Mouse (Mus musculus) lung, embryonic 14.5 days (tissue): ENCODE measurements at regions not wholly inside any gene's neighbourhood (a gene's known extent, or its start where the extent isn't known, plus 50 kb on each side); places are given as distances from the start of the nearest gene placed in this dataset.

Experiments used
- ATAC-seq: fragments of 200-750 bp; cut with Nextera tagmentation; 2 replicates; pipeline ENCODE4 v1.8.0; 2017; ENCODE audit warnings: mild to moderate bottlenecking, moderate TSS enrichment, moderate library complexity; ENCODE audit not compliant: insufficient read depth
- DNase-seq: peaks from one replicate; pipeline ENCODE4 v3.0.0-alpha.2; 2015
- H3K27ac ChIP-seq: fragments of 300-500 bp; sonication (generic); 2 replicates; pipeline ENCODE4 v1.5.1; 2014; ENCODE audit warnings: low read depth, mild to moderate bottlenecking, moderate library complexity
- H3K27me3 ChIP-seq: fragments of 300-500 bp; sonication (generic); 2 replicates; pipeline ENCODE4 v1.6.1; 2014; ENCODE audit warnings: low read length, control low read depth; ENCODE audit not compliant: insufficient read depth
- H3K36me3 ChIP-seq: fragments of 300-500 bp; sonication (generic); 2 replicates; pipeline ENCODE4 v1.6.1; 2014; ENCODE audit warnings: control low read depth; ENCODE audit not compliant: insufficient read depth
- H3K4me1 ChIP-seq: fragments of 300-500 bp; sonication (generic); 2 replicates; pipeline ENCODE4 v1.6.1; 2014; ENCODE audit warnings: antibody characterized with exemption, control low read depth; ENCODE audit not compliant: insufficient read depth
- H3K4me2 ChIP-seq: fragments of 300-500 bp; sonication (generic); 2 replicates; pipeline ENCODE4 v1.6.1; 2014; ENCODE audit warnings: mild to moderate bottlenecking
- H3K4me3 ChIP-seq: fragments of 300-500 bp; sonication (generic); 2 replicates; pipeline ENCODE4 v1.5.1; 2014; ENCODE audit warnings: low read depth, low read length
- H3K9ac ChIP-seq: fragments of 300-500 bp; sonication (generic); 2 replicates; pipeline ENCODE4 v1.6.1; 2014
- H3K9me3 ChIP-seq: fragments of 300-500 bp; sonication (generic); 2 replicates; pipeline ENCODE4 v1.6.1; 2016; ENCODE audit warnings: low read depth, low read length, control low read depth
- CTCF ChIP-seq: IDR thresholded peaks from 2 replicates; pipeline ENCODE4 v1.5.1; 2016; ENCODE audit warnings: antibody characterized with exemption, low read depth
- WGBS: fragments of 180-500 bp; shearing (Covaris S2); extraction: QIAGEN DNeasy Blood & Tissue Kit; methylation state at CpG from one replicate; pipeline ENCODE4 v1.1.7; 2014; 5-methylcytosine and 5-hydroxymethylcytosine counted together

DNA sequence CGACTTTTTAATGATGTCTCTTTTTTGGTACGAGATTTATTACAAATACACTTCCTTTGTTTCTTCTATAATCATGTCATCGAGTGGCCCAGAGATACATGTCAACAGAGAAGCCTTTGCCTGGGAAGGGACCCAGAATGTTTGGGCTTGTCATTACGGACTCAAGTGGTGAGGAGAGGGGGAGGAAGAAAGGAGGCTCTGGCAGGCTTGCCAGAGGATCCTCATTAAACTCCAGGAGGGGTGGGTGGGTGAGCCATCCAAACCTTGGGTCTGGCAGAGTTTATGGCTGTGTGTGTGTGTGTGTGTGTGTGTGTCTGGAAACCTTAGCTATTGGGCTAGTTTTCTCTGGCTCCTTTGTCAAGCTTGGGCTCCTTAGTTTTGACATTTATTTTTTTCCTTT lies 204.3 kb downstream of the 1500009L16Rik start:
- Histone ChIP-seq H3K27ac (peak overlapping the region; percentile 56), H3K4me2 (no peak overlapping the region), H3K9ac (no peak overlapping the region), H3K4me1 (peaks cover 6% of the 10 kb centered on the region; the same call in 1 of the 2 replicates), H3K27me3 (no peaks in the 10 kb centered on the region), H3K36me3 (no peaks in the 10 kb centered on the region), H3K9me3 (no peaks in the 10 kb centered on the region), H3K4me3 (no peak overlapping the region)
- ATAC-seq = peak; percentile 83
- TF ChIP-seq CTCF = no peak
- WGBS = 32% methylated on average over 4 of the region's 4 CpGs
- peak; percentile 70 for DNase-seq

DNA sequence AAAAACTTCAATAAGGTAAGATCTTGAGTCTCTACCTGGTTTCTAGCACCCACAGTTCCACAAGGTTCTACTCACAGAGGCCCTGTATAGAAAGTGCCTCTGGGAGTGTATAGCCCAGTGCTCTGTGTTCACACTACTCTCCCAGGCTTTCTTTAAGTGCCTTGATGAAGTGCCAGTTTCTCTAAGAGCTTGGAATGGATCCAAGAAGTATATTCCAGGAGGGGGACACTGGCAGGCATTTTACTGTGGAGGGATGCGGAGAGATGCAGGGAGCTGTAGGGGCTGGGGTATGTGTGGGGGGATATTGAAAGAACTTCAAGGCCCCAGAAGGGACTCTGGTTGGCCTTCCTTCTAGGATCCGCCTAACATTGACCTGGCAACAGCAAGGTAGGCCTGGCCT lies 204.9 kb downstream of the 1500009L16Rik start:
- H3K4me1 ChIP-seq = peaks cover 6% of the 10 kb centered on the region; the same call in 1 of the 2 replicates
- peak; percentile 84 for DNase-seq
- no peak overlapping the region for H3K4me3 ChIP-seq
- H3K27me3 ChIP-seq = no peaks in the 10 kb centered on the region
- no peak for TF ChIP-seq CTCF
- no peak overlapping the region for H3K4me2 ChIP-seq
- no peaks in the 10 kb centered on the region for H3K36me3 ChIP-seq
- peak; percentile 82 for ATAC-seq
- H3K9ac ChIP-seq = 0 out of 2 replicates have a peak overlapping the region, but pooled peaks have one; percentile 10
- peak overlapping the region; percentile 56 for H3K27ac ChIP-seq
- no peaks in the 10 kb centered on the region for H3K9me3 ChIP-seq
- 53% methylated on average over 2 of the region's 2 CpGs for WGBS

DNA sequence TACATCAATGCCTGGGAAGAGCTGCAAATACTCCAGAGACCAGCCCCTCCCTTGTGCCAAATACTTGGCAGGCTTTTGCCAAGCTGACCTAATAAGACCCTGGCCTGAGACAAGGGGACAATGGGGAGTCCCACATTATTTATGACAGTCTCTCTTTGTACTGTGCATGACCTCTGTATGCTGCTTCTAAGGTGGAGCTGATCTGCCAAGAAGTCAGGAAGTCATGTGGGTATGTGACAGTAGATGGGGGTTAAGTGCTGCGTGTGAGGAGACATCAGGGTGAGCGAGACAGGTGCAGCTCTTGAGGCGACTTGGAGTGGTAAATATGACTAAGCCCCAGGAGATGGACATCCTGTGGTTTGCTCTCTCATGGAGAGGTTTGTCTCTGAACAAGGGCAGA lies 209.1 kb downstream of the 1500009L16Rik start:
- Histone ChIP-seq H3K27me3 (no peaks in the 10 kb centered on the region), H3K4me1 (peaks cover 6% of the 10 kb centered on the region; the same call in 1 of the 2 replicates), H3K4me3 (no peak overlapping the region), H3K36me3 (no peaks in the 10 kb centered on the region), H3K9me3 (no peaks in the 10 kb centered on the region), H3K27ac (no peak overlapping the region), H3K4me2 (no peak overlapping the region), H3K9ac (no peak overlapping the region)
- WGBS = 59% methylated on average over 3 of the region's 3 CpGs
- no peak for TF ChIP-seq CTCF
- DNase-seq (no peak), ATAC-seq (no peak)

DNA sequence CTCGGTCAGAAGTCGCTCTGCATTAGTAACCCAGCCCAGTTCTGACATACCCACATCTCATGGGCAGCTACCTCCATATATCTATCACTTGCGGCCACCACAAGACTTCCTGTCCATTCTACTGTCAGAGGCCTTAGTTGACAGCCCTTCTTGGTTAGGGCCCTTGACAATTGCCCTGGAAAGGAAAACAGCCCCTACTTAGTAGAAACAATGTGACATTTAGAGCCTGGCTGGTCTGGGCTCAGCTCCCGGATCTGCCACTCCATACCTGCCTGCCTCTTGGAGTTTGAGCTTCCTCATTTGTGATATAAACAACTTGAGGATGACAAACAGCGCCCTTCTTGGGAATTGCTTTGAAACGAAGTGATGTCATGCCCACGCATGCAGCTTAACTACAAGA lies 210.5 kb downstream of the 1500009L16Rik start:
- Histone ChIP-seq H3K4me3 (no peak overlapping the region), H3K36me3 (no peaks in the 10 kb centered on the region), H3K27ac (no peak overlapping the region), H3K4me1 (no peaks in the 10 kb centered on the region; the same call in 1 of the 2 replicates), H3K9ac (no peak overlapping the region), H3K4me2 (no peak overlapping the region), H3K27me3 (no peaks in the 10 kb centered on the region), H3K9me3 (no peaks in the 10 kb centered on the region)
- DNase-seq = no peak
- no peak for TF ChIP-seq CTCF
- no peak for ATAC-seq
- 76% methylated on average over 7 of the region's 7 CpGs for WGBS

DNA sequence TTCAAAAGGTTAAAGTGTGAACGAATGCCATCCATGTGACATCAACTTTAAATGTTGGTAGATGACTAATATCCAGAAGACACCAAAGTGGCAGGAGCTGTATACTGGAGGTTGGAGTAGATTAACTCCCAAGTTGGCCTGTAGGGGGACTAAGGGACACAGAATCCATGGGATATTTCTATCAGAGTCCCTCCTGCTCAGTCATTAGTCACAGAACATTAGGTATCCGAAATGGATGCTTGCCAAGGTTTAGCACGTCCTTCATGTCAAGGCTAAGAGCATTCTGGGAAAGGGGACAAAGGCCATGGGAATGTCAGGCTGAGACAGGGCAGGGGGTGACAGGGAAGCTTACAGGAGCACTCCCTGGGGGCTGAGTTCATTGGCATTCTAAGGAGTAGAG lies 211.8 kb downstream of the 1500009L16Rik start:
- H3K36me3 ChIP-seq = no peaks in the 10 kb centered on the region
- no peak overlapping the region for H3K4me3 ChIP-seq
- no peak overlapping the region for H3K9ac ChIP-seq
- H3K27ac ChIP-seq = no peak overlapping the region
- H3K9me3 ChIP-seq = no peaks in the 10 kb centered on the region
- H3K27me3 ChIP-seq = no peaks in the 10 kb centered on the region
- DNase-seq = peak; percentile 39
- no peaks in the 10 kb centered on the region; the same call in 1 of the 2 replicates for H3K4me1 ChIP-seq
- ATAC-seq = no peak
- no peak overlapping the region for H3K4me2 ChIP-seq
- TF ChIP-seq CTCF = peak; percentile 43
- WGBS = 50% methylated on average over 3 of the region's 3 CpGs

DNA sequence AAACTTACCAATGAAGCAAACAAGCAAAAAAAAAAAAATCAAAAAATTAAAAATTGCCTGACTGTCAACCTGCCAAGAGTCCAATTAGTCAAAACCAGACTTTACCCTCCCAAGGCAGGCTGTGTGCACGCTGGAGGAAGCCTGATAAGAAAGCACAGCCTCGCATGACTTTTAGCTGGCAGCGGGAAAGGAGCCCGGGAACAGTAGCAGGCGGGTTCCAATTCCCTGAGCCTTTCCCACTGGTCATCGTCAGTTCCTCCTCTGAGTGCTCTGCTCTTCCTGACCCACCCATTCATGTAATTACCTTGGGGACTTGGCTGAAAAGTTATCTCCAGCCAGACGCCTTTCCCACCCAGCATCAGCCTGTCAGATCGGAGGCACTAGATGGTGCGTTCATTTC lies 214.5 kb downstream of the 1500009L16Rik start:
- H3K27me3 ChIP-seq = no peaks in the 10 kb centered on the region
- DNase-seq (peak; percentile 30), ATAC-seq (no peak)
- no peak overlapping the region for H3K4me3 ChIP-seq
- WGBS = 33% methylated on average over 9 of the region's 9 CpGs
- H3K9me3 ChIP-seq = no peaks in the 10 kb centered on the region
- no peak for TF ChIP-seq CTCF
- H3K27ac ChIP-seq = no peak overlapping the region
- H3K9ac ChIP-seq = no peak overlapping the region
- H3K4me1 ChIP-seq = no peaks in the 10 kb centered on the region; the same call in 1 of the 2 replicates
- no peak overlapping the region for H3K4me2 ChIP-seq
- no peaks in the 10 kb centered on the region for H3K36me3 ChIP-seq

DNA sequence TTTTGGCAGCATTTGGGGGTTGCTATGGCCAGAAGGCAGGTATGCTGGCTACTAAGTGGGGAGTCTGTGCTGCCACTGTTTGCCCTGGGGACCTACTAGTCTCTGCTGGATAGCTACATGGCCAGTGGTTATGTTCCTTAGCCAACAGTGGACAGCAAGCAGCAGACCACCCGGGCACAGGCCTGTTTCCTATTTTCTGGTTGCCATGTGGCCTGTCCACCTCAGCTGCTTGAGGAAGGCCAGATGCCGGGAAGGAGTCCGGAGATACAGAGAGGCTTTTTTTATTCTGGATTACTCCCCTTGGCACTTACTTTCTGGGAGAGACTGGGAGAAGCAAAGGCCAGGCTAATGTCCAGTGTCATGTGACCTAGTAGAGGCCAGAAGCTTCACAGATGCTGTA lies 219.4 kb downstream of the 1500009L16Rik start:
- no peak for TF ChIP-seq CTCF
- no peak overlapping the region for H3K4me3 ChIP-seq
- H3K36me3 ChIP-seq = no peaks in the 10 kb centered on the region
- DNase-seq (no peak), ATAC-seq (no peak)
- H3K9me3 ChIP-seq = no peaks in the 10 kb centered on the region
- H3K27ac ChIP-seq = no peak overlapping the region
- H3K27me3 ChIP-seq = no peaks in the 10 kb centered on the region
- WGBS = 75% methylated on average over 3 of the region's 3 CpGs
- H3K9ac ChIP-seq = no peak overlapping the region
- no peaks in the 10 kb centered on the region; the same call in 1 of the 2 replicates for H3K4me1 ChIP-seq
- H3K4me2 ChIP-seq = no peak overlapping the region

DNA sequence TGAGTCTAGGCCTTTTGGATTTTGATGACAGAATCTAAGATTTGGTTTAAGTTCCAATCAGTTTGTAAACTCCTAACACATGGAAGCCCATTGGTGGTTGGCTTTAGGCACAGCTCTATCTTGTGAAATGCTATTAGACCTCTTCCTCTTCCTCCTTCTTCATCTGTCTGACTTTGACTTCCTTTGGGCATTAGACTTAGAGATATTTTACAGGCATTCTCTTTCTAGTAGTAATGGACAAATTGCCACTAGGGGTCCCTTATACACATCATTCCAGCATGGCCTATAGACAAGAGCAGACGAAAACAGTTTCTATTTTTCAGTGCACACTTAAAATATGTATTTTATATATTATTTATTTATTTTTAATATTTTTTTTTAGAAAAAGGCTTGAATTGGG lies 221.5 kb downstream of the 1500009L16Rik start:
- ATAC-seq (no peak), DNase-seq (no peak)
- H3K27ac ChIP-seq = no peak overlapping the region
- no peaks in the 10 kb centered on the region for H3K4me1 ChIP-seq
- H3K4me3 ChIP-seq = no peak overlapping the region
- H3K27me3 ChIP-seq = no peaks in the 10 kb centered on the region
- WGBS = 72% methylated on average over 1 of the region's 1 CpGs
- peak; percentile 16; the same call in 1 of the 2 replicates for TF ChIP-seq CTCF
- H3K9me3 ChIP-seq = no peaks in the 10 kb centered on the region
- no peak overlapping the region for H3K4me2 ChIP-seq
- no peaks in the 10 kb centered on the region for H3K36me3 ChIP-seq
- H3K9ac ChIP-seq = no peak overlapping the region
